Mouse (Mus musculus): ENCODE measurements at regions not wholly inside any gene's neighbourhood (a gene's known extent, or its start where the extent isn't known, plus 50 kb on each side); places are given as distances from the start of the nearest gene placed in this dataset.

- no peak for DNase-seq (ENCODE audit: low spot score)
Observed at GRCm38 (mm10) chr11:25538641-25539258, 671.8 kb downstream of the 5730522E02Rik start.

GRCm38 (mm10) chr11:25536069-25536468 is 674.5 kb downstream of the 5730522E02Rik start:
- no peak for DNase-seq (ENCODE audit: low spot score)

- DNase-seq (ENCODE audit: low spot score), result no peak
Observed at GRCm38 (mm10) chr11:25533081-25533480, 677.5 kb downstream of the 5730522E02Rik start.

- no peak for DNase-seq (ENCODE audit: low spot score)
Observed at GRCm38 (mm10) chr11:25531668-25532398, 678.7 kb downstream of the 5730522E02Rik start.

- no peak for DNase-seq (ENCODE audit: low spot score)
Observed at GRCm38 (mm10) chr11:25528056-25528455, 682.5 kb downstream of the 5730522E02Rik start.

GRCm38 (mm10) chr11:25518903-25519302 is 691.7 kb downstream of the 5730522E02Rik start:
- no peak for DNase-seq (ENCODE audit: low spot score)

GRCm38 (mm10) chr11:25518131-25518530 is 692.4 kb downstream of the 5730522E02Rik start:
- peak; percentile 15 for DNase-seq (ENCODE audit: low spot score)

GRCm38 (mm10) chr11:25505500-25505899 is 705.1 kb downstream of the 5730522E02Rik start:
- no peak for DNase-seq (ENCODE audit: low spot score)

GRCm38 (mm10) chr11:25473682-25474365 is 736.7 kb downstream of the 5730522E02Rik start:
- DNase-seq (ENCODE audit: low spot score), result no peak

- DNase-seq (ENCODE audit: low spot score), result no peak
Observed at GRCm38 (mm10) chr11:25469819-25470218, 740.7 kb downstream of the 5730522E02Rik start.

GRCm38 (mm10) chr11:25437206-25437605 is 773.4 kb downstream of the 5730522E02Rik start:
- no peak for DNase-seq (ENCODE audit: low spot score)

- no peak for DNase-seq (ENCODE audit: low spot score)
Observed at GRCm38 (mm10) chr11:25435645-25436044, 774.9 kb downstream of the 5730522E02Rik start.

- no peak for DNase-seq (ENCODE audit: low spot score)
Observed at GRCm38 (mm10) chr11:25423186-25423585, 787.4 kb downstream of the 5730522E02Rik start.

- DNase-seq (ENCODE audit: low spot score), result no peak
Observed at GRCm38 (mm10) chr11:25421486-25421885, 789.1 kb downstream of the 5730522E02Rik start.

GRCm38 (mm10) chr11:25410403-25411090 is 800.0 kb downstream of the 5730522E02Rik start:
- no peak for DNase-seq (ENCODE audit: low spot score)

GRCm38 (mm10) chr11:25391649-25392048 is 818.9 kb downstream of the 5730522E02Rik start:
- DNase-seq (ENCODE audit: low spot score), result no peak

GRCm38 (mm10) chr11:25367111-25367510 is 843.5 kb downstream of the 5730522E02Rik start:
- no peak for DNase-seq (ENCODE audit: low spot score)

GRCm38 (mm10) chr11:25365433-25365832 is 845.1 kb downstream of the 5730522E02Rik start:
- no peak for DNase-seq (ENCODE audit: low spot score)

GRCm38 (mm10) chr11:25359723-25360122 is 850.8 kb downstream of the 5730522E02Rik start:
- DNase-seq (ENCODE audit: low spot score), result no peak

GRCm38 (mm10) chr11:25357717-25358411 is 852.7 kb downstream of the 5730522E02Rik start:
- no peak for DNase-seq (ENCODE audit: low spot score)

GRCm38 (mm10) chr11:25356671-25357586 is 853.6 kb downstream of the 5730522E02Rik start:
- no peak for DNase-seq (ENCODE audit: low spot score)
